Mouse (Mus musculus) mouse trophoblast stem cell (cell line): Measurements from ENCODE around the gene Gpx1.

Experiments
- in situ Hi-C, 2 experiments: fragments of 300-500 bp; cut with MseI, MboI; formaldehyde crosslinking; loops; 2 replicates in 1 of 2; 3 replicates in 1 of 2; pipeline ENCODE4 v1.15.1; 2025

Gene Gpx1

GRCm38 (mm10) chr9:108339886-108340257 is 1.2 kb downstream of the Gpx1 start:
- in situ Hi-C loops, result no loop called here

GRCm38 (mm10) chr9:108340258-108341138 is 1.8 kb downstream of the Gpx1 start:
- in situ Hi-C loops, result no loop called here

GRCm38 (mm10) chr9:108341139-108341475 is 2.4 kb downstream of the Gpx1 start:
- in situ Hi-C loops, result no loop called here

- in situ Hi-C loops, result no loop called here
Measured at GRCm38 (mm10) chr9:108341801-108342200, 3.1 kb downstream of the Gpx1 start.

- in situ Hi-C loops, result no loop called here
Measured at GRCm38 (mm10) chr9:108342301-108342831, 3.7 kb downstream of the Gpx1 start.

GRCm38 (mm10) chr9:108343331-108343730 is 4.6 kb downstream of the Gpx1 start:
- in situ Hi-C loops, result no loop called here

- in situ Hi-C loops, result no loop called here
Measured at GRCm38 (mm10) chr9:108343835-108344234, 5.1 kb downstream of the Gpx1 start.

GRCm38 (mm10) chr9:108344471-108344870 is 5.8 kb downstream of the Gpx1 start:
- in situ Hi-C loops, result no loop called here

- in situ Hi-C loops, result no loop called here
Measured at GRCm38 (mm10) chr9:108347024-108347423, 8.3 kb downstream of the Gpx1 start.

GRCm38 (mm10) chr9:108347540-108348289 is 9.0 kb downstream of the Gpx1 start, which contains the start of gene Usp4:
Usp4 (plus strand) TSS chr9:108347853.
- in situ Hi-C loops, result no loop called here

- in situ Hi-C loops, result no loop called here
Measured at GRCm38 (mm10) chr9:108348290-108348680, 9.6 kb downstream of the Gpx1 start.

- in situ Hi-C loops, result no loop called here
Measured at GRCm38 (mm10) chr9:108349727-108350126, 11.0 kb downstream of the Gpx1 start.

GRCm38 (mm10) chr9:108378234-108378633 is 39.5 kb downstream of the Gpx1 start:
- in situ Hi-C loops, result no loop called here

- in situ Hi-C loops, result no loop called here
Measured at GRCm38 (mm10) chr9:108378736-108379135, 40.0 kb downstream of the Gpx1 start.

- in situ Hi-C loops, result no loop called here
Measured at GRCm38 (mm10) chr9:108379294-108379693, 40.6 kb downstream of the Gpx1 start.

- in situ Hi-C loops, result no loop called here
Measured at GRCm38 (mm10) chr9:108381382-108381781, 42.7 kb downstream of the Gpx1 start.

GRCm38 (mm10) chr9:108385006-108385405 is 46.3 kb downstream of the Gpx1 start:
- in situ Hi-C loops, result no loop called here

GRCm38 (mm10) chr9:108386816-108387215 is 48.1 kb downstream of the Gpx1 start:
- in situ Hi-C loops, result no loop called here

GRCm38 (mm10) chr9:108388601-108389000 is 49.9 kb downstream of the Gpx1 start:
- in situ Hi-C loops, result no loop called here

- in situ Hi-C loops, result no loop called here
Measured at GRCm38 (mm10) chr9:108389220-108389619, 50.5 kb downstream of the Gpx1 start.
